Mouse (Mus musculus) testis, adult 2 months (tissue): ENCODE data around the gene Irf1. TPM values are rescaled to one million over a fixed set of nuclear protein-coding genes. Genes with fewer than 3 reads are reported as not detected.
"Not testable (repeated sequence)": the region's sequence is repeated elsewhere in the genome, so short reads cannot be mapped to it uniquely, and the experiment has no call there.

Experiments
- H3K27ac ChIP-seq: fragments of 200-500 bp; 2 replicates; pipeline ENCODE4 v1.5.1; 2012; ENCODE audit warnings: low read depth, low read length; ENCODE audit not compliant: control insufficient read depth, insufficient read depth
- H3K27me3 ChIP-seq: fragments of 200-500 bp; 2 replicates; pipeline ENCODE4 v1.6.1; 2012; ENCODE audit warnings: mild to moderate bottlenecking, low read length, moderate library complexity; ENCODE audit not compliant: control insufficient read depth, insufficient read depth
- H3K36me3 ChIP-seq: fragments of 200-500 bp; 2 replicates; pipeline ENCODE4 v1.6.1; 2012; ENCODE audit warnings: mild to moderate bottlenecking, low read length; ENCODE audit not compliant: control insufficient read depth, insufficient read depth
- H3K4me1 ChIP-seq: fragments of 200-500 bp; 2 replicates; pipeline ENCODE4 v1.6.1; 2012; ENCODE audit warnings: low read length; ENCODE audit not compliant: control insufficient read depth, insufficient read depth
- H3K4me3 ChIP-seq: fragments of 200-500 bp; 2 replicates; pipeline ENCODE4 v1.5.1; 2012; ENCODE audit warnings: low read depth, mild to moderate bottlenecking, low read length, moderate library complexity, mixed read lengths; ENCODE audit not compliant: control insufficient read depth
- CTCF ChIP-seq: fragments of 200-500 bp; IDR thresholded peaks from 2 replicates; pipeline ENCODE4 v1.5.1; 2012; ENCODE audit warnings: low read depth, mild to moderate bottlenecking, inconsistent platforms, low read length, moderate library complexity; ENCODE audit not compliant: control insufficient read depth, insufficient read depth, insufficient replicate concordance
- POLR2A ChIP-seq: fragments of 200-500 bp; IDR thresholded peaks from 2 replicates; pipeline ENCODE4 v1.6.1; 2012; ENCODE audit warnings: low read depth, mild to moderate bottlenecking, inconsistent platforms, low read length, moderate library complexity; ENCODE audit not compliant: control insufficient read depth
- polyA plus RNA-seq: library from polyadenylated mRNA; depleted of rRNA; stranded (reverse); fragments of >200 nt; gene quantifications from 2 replicates; pipeline ENCODE4 v1.2.3, GENCODE M21; 2012

Gene Irf1
- polyA plus RNA-seq, 1 experiment, result 3.4 TPM

DNA sequence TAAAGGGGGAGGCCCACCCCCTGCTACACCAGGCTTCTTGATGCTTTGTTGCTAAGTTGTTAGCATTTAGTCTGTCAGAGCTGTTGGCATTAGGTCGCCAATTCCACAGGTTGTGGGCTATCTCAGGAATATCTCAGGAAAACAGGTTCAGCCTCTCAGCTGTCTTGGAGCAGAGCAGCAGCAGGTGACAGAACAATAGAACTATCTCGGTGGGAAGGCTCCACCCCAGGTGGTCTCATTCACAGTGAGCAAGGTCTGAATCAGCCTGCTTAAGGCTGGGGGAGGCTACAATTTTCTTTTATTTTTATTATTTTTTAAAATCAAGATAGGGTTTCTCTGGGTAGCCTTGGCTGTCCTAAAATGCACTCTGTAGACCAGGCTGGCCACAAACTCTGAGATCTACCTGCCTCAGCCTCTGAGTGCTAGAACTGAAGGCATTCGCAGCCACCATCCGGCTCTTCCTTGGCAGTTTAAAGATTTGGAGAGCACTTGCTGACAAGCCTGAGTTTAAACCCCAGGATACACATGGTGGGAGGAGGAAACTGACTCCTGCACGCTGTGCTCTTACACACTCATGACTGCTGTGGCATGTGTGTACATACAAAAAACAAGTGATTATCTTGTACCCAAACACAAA lies 20.0 kb upstream of the Irf1 start:
- Histone ChIP-seq H3K27me3 (no peaks in the 10 kb centered on the region), H3K36me3 (no peaks in the 10 kb centered on the region), H3K27ac (no peak overlapping the region), H3K4me1 (no peaks in the 10 kb centered on the region), H3K4me3 (no peak overlapping the region)
- no peak for TF ChIP-seq POLR2A
- no peak for TF ChIP-seq CTCF

GRCm38 (mm10) chr11:53755011-53755595 lies 14.7 kb upstream of the Irf1 start:
- no peak for TF ChIP-seq POLR2A
- H3K27me3 ChIP-seq, result no peaks in the 10 kb centered on the region
- H3K4me3 ChIP-seq, result no peak overlapping the region
- H3K4me1 ChIP-seq, result no peaks in the 10 kb centered on the region
- no peak overlapping the region for H3K27ac ChIP-seq
- H3K36me3 ChIP-seq, result no peaks in the 10 kb centered on the region

GRCm38 (mm10) chr11:53757612-53758011 lies 12.2 kb upstream of the Irf1 start:
- Histone ChIP-seq H3K27me3 (no peaks in the 10 kb centered on the region), H3K36me3 (no peaks in the 10 kb centered on the region), H3K4me1 (peaks cover 2% of the 10 kb centered on the region), H3K27ac (no peak overlapping the region), H3K4me3 (no peak overlapping the region)
- TF ChIP-seq CTCF (no peak), POLR2A (no peak)

DNA sequence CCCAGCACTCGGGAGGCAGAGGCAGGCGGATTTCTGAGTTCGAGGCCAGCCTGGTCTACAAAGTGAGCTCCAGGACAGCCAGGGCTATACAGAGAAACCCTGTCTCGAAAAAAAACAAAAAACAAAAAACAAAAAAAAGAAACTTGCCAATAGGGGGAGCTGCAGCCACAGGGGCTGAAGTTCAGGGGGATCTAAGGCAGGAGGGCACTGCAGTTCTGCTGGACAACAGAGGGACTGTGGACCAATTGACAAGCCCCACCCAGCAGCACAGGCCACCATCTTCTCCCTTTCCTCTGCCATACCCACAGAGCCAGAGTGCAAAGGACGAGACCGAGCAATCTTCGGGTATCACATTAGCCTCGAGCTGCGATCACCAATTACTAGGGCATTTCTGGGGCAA lies 11.8 kb upstream of the Irf1 start:
- H3K4me3 ChIP-seq, H3K36me3 ChIP-seq, H3K27me3 ChIP-seq, H3K27ac ChIP-seq, H3K4me1 ChIP-seq: not testable (repeated sequence)
- peak; percentile 25; the same call in 1 of the 2 replicates for TF ChIP-seq CTCF

- no peak overlapping the region for H3K27ac ChIP-seq
- no peaks in the 10 kb centered on the region for H3K27me3 ChIP-seq
- no peaks in the 10 kb centered on the region for H3K36me3 ChIP-seq
- H3K4me3 ChIP-seq, result no peak overlapping the region
- no peak for TF ChIP-seq CTCF
- H3K4me1 ChIP-seq, result peaks cover 15% of the 10 kb centered on the region
Measured at GRCm38 (mm10) chr11:53758791-53759351, 10.9 kb upstream of the Irf1 start.

DNA sequence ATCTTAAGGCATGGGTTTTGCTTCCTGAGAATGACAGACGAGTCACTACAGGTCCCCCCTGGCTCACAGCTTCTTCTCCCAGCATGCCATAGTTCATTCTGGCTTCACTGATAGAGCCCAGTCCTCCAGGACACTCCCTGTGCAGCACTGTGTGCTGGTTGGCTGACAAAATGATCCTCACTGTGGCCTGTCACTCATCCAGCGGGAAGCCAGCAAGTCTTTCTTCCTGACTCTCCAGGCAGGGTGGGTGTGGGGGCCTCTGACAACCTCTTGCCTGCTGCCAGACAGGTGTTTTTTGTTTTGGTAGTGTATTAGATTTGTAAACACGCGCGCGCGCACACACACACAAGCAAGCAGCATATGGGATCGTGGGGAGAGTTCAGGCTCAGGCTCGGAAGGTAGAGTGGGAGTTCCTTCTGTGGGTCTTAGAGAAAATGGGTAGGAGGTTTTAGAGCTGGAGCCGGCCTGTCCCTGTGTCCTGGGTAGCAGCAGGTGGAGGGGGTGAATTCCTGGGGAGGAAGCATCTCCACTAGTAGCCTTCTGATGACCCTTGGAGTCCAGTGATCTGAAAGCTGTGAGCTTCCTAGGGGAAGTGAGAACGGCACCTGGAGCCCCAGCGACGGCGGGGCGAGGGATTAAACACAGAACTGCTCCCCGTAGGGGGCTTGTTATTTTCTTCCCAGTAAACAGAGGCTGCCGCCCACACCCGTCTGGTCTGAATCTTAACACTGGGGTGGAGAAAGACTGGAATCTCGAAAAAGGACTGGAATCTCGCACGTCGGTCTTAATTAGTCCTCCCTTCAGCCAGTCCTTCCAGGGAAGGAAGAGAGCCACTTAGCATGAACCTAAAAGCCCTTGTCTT lies 10.0 kb upstream of the Irf1 start:
- H3K4me3 ChIP-seq, result no peak overlapping the region

DNA sequence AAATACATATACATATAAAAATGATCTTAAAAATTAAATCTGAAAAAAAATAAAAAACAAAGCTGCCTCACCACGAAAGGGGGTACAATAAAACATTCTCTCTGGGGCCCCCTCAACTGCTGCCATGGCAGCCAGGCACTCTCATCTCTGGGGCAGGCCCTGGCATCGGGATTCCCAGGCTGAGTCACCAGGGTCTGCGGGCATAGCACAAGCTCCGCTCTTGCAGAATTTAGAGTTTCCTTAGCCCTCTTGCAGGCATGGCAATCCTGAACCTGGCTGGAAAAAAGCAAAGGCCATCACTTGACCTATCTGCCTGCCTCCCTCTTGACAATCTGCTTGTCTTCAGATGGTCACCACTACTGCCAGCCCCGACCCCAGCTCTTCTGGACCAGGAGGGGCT lies 8.5 kb upstream of the Irf1 start:
- Histone ChIP-seq H3K4me3 (no peak overlapping the region), H3K27ac (peak overlapping the region; percentile 18; the same call in 1 of the 2 replicates), H3K27me3 (no peaks in the 10 kb centered on the region; the same call in 1 of the 2 replicates), H3K4me1 (peaks cover 17% of the 10 kb centered on the region), H3K36me3 (no peaks in the 10 kb centered on the region)
- no peak for TF ChIP-seq POLR2A
- TF ChIP-seq CTCF, result no peak

More for the DNA sequence above, 10.0 kb upstream of the Irf1 start:
- Histone ChIP-seq H3K27me3 (no peaks in the 10 kb centered on the region; the same call in 1 of the 2 replicates), H3K4me1 (peaks cover 17% of the 10 kb centered on the region), H3K36me3 (no peaks in the 10 kb centered on the region), H3K27ac (no peak overlapping the region)
- TF ChIP-seq POLR2A, result no peak
- TF ChIP-seq CTCF, result no peak
